Comparison of ENCODE assay signal across 9 mouse cellular contexts in the genomic region with DNA sequence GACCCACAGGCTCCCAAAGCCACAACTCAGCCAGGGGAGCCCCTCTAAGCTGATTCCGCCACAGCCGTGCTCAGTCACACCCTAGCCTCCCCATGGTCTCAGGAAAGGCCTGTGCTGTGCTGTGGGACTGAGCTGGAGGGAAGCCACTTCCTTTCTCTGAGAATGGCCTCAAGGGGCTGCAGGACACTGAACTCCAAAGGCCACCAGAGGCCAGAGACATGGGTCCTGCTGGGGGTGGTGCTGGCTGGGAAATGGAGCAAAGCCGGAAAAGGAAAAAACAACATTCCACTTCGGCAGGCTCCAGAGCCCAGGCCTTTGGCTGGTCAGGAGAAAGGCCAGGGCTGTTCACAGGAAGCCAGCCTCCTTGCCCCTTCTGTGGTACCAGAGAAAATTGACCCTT. TPM values are rescaled to one million over a fixed set of nuclear protein-coding genes. Genes with fewer than 3 reads are reported as not detected.
DNase-seq lines count a peak whose midpoint lies in the region; ATAC-seq and TF ChIP-seq lines count a peak whose summit lies in the region.
"Had no signal": no experiment of that assay in that cellular context is flagged by ENCODE, and none has a peak within 500 bp of the region (broad histone marks: within the 10 kb centered on the region; RNA-seq: fewer than 3 reads in every experiment).

No protein-coding gene starts in this region.

- H3K4me3 ChIP-seq in intestine, postnatal 0 days (ENCODE audit: low read depth, low read length), result no peak overlapping the region
- no peak overlapping the region for H3K4me3 ChIP-seq in lung, adult 2 months (replicated peaks; ENCODE audit: extremely low read depth, low read depth, low read length)
- no peak overlapping the region for H3K4me3 ChIP-seq in midbrain, embryonic 16.5 days (ENCODE audit: low read depth, low read length)

- H3K4me2 ChIP-seq in intestine, postnatal 0 days (replicated peaks; ENCODE audit: low read depth), result no peak overlapping the region
- H3K4me2 ChIP-seq in midbrain, embryonic 16.5 days (ENCODE audit: low read length), result no peak overlapping the region

- ATAC-seq in intestine, postnatal 0 days, result no peak
- no peak for ATAC-seq in megakaryocyte progenitor cell, adult 5-6 weeks (replicated peaks; ENCODE audit: poor library complexity)
- ATAC-seq in midbrain, embryonic 16.5 days, result no peak

- WGBS in intestine, postnatal 0 days, result 65% methylated on average over 4 of the region's 4 CpGs
- WGBS in lung, adult 2 months, result 38% methylated on average over 4 of the region's 4 CpGs
- 86% methylated on average over 4 of the region's 4 CpGs for whole genome bisulfite sequencing in midbrain, embryonic 16.5 days

- peak; percentile 46 to 67 for DNase-seq in adrenal gland, postnatal 36 days
- DNase-seq in gastrocnemius, postnatal 14 days, result peak; percentile 48
- no peak for DNase-seq in lung, adult 2 months
- no peak for DNase-seq in cerebellum, postnatal 36 days

- peaks cover 96% of the 10 kb centered on the region for H3K36me3 ChIP-seq in intestine, postnatal 0 days (ENCODE audit: control insufficient read depth, insufficient read depth)
- peaks cover 41% of the 10 kb centered on the region for H3K36me3 ChIP-seq in midbrain, embryonic 16.5 days (ENCODE audit: control insufficient read depth, insufficient read depth, low read length)

- H3K9me3 ChIP-seq in intestine, postnatal 0 days (ENCODE audit: control insufficient read depth), result no peaks in the 10 kb centered on the region
- no peaks in the 10 kb centered on the region for H3K9me3 ChIP-seq in midbrain, embryonic 16.5 days (replicated peaks; ENCODE audit: control insufficient read depth, low read length, poor library complexity, severe bottlenecking)

- peak; percentile 31; the same call in 1 of the 2 replicates for TF ChIP-seq POLR2A in lung, adult 2 months (IDR thresholded peaks at IDR 0.05; ENCODE audit: borderline replicate concordance, extremely low read depth, low read depth, low read length)

- H3K4me1 ChIP-seq in intestine, postnatal 0 days (replicated peaks; ENCODE audit: control insufficient read depth, insufficient read depth, low read length), result no peaks in the 10 kb centered on the region
- peaks cover 15% of the 10 kb centered on the region for H3K4me1 ChIP-seq in lung, adult 2 months (ENCODE audit: control insufficient read depth, insufficient read depth, low read length)
- H3K4me1 ChIP-seq in midbrain, embryonic 16.5 days (ENCODE audit: control insufficient read depth, insufficient read depth, low read length), result no peaks in the 10 kb centered on the region

- H3K27me3 ChIP-seq in intestine, postnatal 0 days (replicated peaks; ENCODE audit: control insufficient read depth, insufficient read depth, low read length), result no peaks in the 10 kb centered on the region
- no peaks in the 10 kb centered on the region for H3K27me3 ChIP-seq in midbrain, embryonic 16.5 days (ENCODE audit: control insufficient read depth, insufficient read depth, low read depth, low read length)
- H3K27me3 ChIP-seq: Patski had no signal

- peak; percentile 29; the same call in 1 of the 2 replicates for TF ChIP-seq CTCF in intestine, postnatal 0 days (IDR thresholded peaks at IDR 0.05; ENCODE audit: low read depth)
- TF ChIP-seq CTCF in lung, adult 2 months (IDR thresholded peaks at IDR 0.05; ENCODE audit: insufficient read depth, low read length), result peak; percentile 50; the same call in 1 of the 2 replicates

- intact Hi-C loops in gastrocnemius, postnatal 14 days (cut with DNase I; ENCODE audit: low total_unique reads), result no loop called here

- no peak overlapping the region for H3K9ac ChIP-seq in intestine, postnatal 0 days (ENCODE audit: low read depth, low read length)
- H3K9ac ChIP-seq in midbrain, embryonic 16.5 days (ENCODE audit: low read depth, low read length), result no peak overlapping the region

- peak overlapping the region; percentile 31; the same call in 1 of the 2 replicates for H3K27ac ChIP-seq in intestine, postnatal 0 days (ENCODE audit: low read depth, low read length)
- H3K27ac ChIP-seq in midbrain, embryonic 16.5 days (ENCODE audit: low read length), result no peak overlapping the region
- H3K27ac ChIP-seq: macrophage had no signal

RNA-seq across cellular contexts. Expression of gene Capn12, which starts 30.4 kb away (rescaled TPM):
- under 1 TPM; 0.30 to 0.33 TPM for total RNA-seq in adrenal gland, postnatal 36 days (2021)
- total RNA-seq in gastrocnemius, postnatal 14 days (2021), result under 1 TPM; 0.10 to 0.13 TPM
- 0.25 and 0.37 TPM in 2 replicates for polyA plus RNA-seq in intestine, postnatal 0 days (2015; fragmentation: Nextera tagmentation; extraction: Ambion mirVana)
- polyA plus RNA-seq in lung, adult 2 months (2012; rRNA removed), result 0.05 and 1.3 TPM in 2 replicates
- not detected in 2 replicates for total RNA-seq in megakaryocyte progenitor cell, adult 5-6 weeks (2015)
- 0.24 TPM in 1 of 2 replicates, not detected in the other for total RNA-seq in megakaryocyte progenitor cell, adult 5-6 weeks (2017)
- 0.40 and 0.57 TPM in 2 replicates for polyA plus RNA-seq in midbrain, embryonic 16.5 days (2015; fragmentation: Nextera tagmentation; extraction: Ambion mirVana)

RNA-seq across cellular contexts. Expression of gene Lgals7, which starts 48.0 kb away (rescaled TPM):
- under 1 TPM; 0.72 to 0.86 TPM for total RNA-seq in adrenal gland, postnatal 36 days (2021)
- total RNA-seq in gastrocnemius, postnatal 14 days (2021), result not detected
- polyA plus RNA-seq in intestine, postnatal 0 days (2015; fragmentation: Nextera tagmentation; extraction: Ambion mirVana), result 1.0 and 2.0 TPM in 2 replicates
- polyA plus RNA-seq in lung, adult 2 months (2012; rRNA removed), result 2.2 and 314 TPM in 2 replicates
- total RNA-seq in megakaryocyte progenitor cell, adult 5-6 weeks (2015), result 0.52 TPM in 1 of 2 replicates, not detected in the other
- not detected in 2 replicates for total RNA-seq in megakaryocyte progenitor cell, adult 5-6 weeks (2017)
- polyA plus RNA-seq in midbrain, embryonic 16.5 days (2015; fragmentation: Nextera tagmentation; extraction: Ambion mirVana), result 6.7 and 10.3 TPM in 2 replicates
- polyA plus RNA-seq: macrophage had no signal

RNA-seq across cellular contexts. Expression of gene Actn4, which starts 50.5 kb away (rescaled TPM):
- 100 to 1,000 TPM; 193 to 252 TPM for total RNA-seq in adrenal gland, postnatal 36 days (2021)
- total RNA-seq in gastrocnemius, postnatal 14 days (2021), result 10 to 100 TPM; 68.1 to 85.9 TPM
- 293 and 319 TPM in 2 replicates for polyA plus RNA-seq in intestine, postnatal 0 days (2015; fragmentation: Nextera tagmentation; extraction: Ambion mirVana)
- polyA plus RNA-seq in lung, adult 2 months (2012; rRNA removed), result 314 and 324 TPM in 2 replicates
- total RNA-seq in megakaryocyte progenitor cell, adult 5-6 weeks (2015), result 86.4 and 87.2 TPM in 2 replicates
- total RNA-seq in megakaryocyte progenitor cell, adult 5-6 weeks (2017), result 47.1 and 49.5 TPM in 2 replicates
- polyA plus RNA-seq in midbrain, embryonic 16.5 days (2015; fragmentation: Nextera tagmentation; extraction: Ambion mirVana), result 132 and 133 TPM in 2 replicates

Comparison
In these comparisons a context has a peak if more than half of its experiments do, and no peak if none do; other contexts are left out.
1. DNase-seq: peak in adrenal gland, postnatal 36 days (2 of 2) and gastrocnemius, postnatal 14 days (single experiment); none in lung, adult 2 months (single experiment) and cerebellum, postnatal 36 days (0 of 2).